Mouse (Mus musculus) hindlimb bud, embryonic 11.5 days (tissue): Measurements from ENCODE around the gene Gm28043.

Experiments used
- DNase-seq: peaks from one replicate; pipeline ENCODE4 v3.0.0-alpha.2; 2012; ENCODE audit warnings: low read depth, low spot score; ENCODE audit errors: extremely low spot score

Gm28043 gene

GRCm38 (mm10) chr17:29737849-29738804 is 123.5 kb downstream of the Gm28043 start:
- no peak for DNase-seq

- no peak for DNase-seq
Measured at GRCm38 (mm10) chr17:29747466-29747865, 132.8 kb downstream of the Gm28043 start.
